Mouse (Mus musculus) left cerebral cortex, postnatal 25 days (tissue): ENCODE measurements around the gene Trabd2b. TPM values are rescaled to one million over a fixed set of nuclear protein-coding genes. Genes with fewer than 3 reads are reported as not detected.
A peak's percentile ranks its signal among the peaks of the same experiment; 100 is the strongest.

Experiments
- DNase-seq, 2 experiments: peaks; one replicate each; pipeline ENCODE4 v3.0.0; 2022; ENCODE audit warnings: low spot score in 2 of 2, mixed read lengths in 1 of 2
- intact Hi-C: fragments of 180-260 bp; cut with DNase I; formaldehyde crosslinking; loops from one replicate; pipeline ENCODE4 v1.15.1; 2025
- total RNA-seq, 2 experiments: library from RNA; stranded (reverse); gene quantifications; 2 replicates each; pipeline ENCODE4 v1.2.3; 2021

The Trabd2b gene
- total RNA-seq, 2 experiments from 2014 or later = 4.3 to 5.2 TPM

- intact Hi-C loops = no loop called here
- peak in 1 of 2 experiments; percentile 24 for DNase-seq
Measured at GRCm38 (mm10) chr4:114477082-114477771, 70.7 kb downstream of the Trabd2b start.

GRCm38 (mm10) chr4:114481518-114481917 lies 75.0 kb downstream of the Trabd2b start:
- intact Hi-C loops = no loop called here
- DNase-seq = no peak

DNA sequence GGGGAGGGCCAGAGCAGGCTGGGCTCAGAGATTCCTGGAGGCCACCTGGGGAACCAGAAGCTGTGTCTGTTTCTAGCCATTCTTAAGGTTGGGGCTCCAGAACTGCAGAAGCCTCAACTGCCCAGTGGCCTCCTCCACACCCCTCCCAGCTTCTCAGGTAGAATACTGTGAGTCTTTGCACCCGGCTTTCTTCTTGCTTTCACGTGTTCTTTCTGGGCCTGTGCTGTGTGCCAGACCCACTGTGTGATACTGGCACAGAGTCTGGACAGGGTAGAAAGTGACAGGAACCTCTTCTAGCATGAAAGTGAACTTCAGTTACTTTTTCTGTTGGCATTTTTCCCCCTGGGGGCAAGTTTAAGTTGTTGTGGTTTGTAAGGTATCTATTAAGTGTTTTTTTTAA lies 77.6 kb downstream of the Trabd2b start:
- no peak for DNase-seq

GRCm38 (mm10) chr4:114485996-114486395 lies 79.5 kb downstream of the Trabd2b start:
- no peak for DNase-seq
- intact Hi-C loops = no loop called here

More for the DNA sequence above, 77.6 kb downstream of the Trabd2b start:
- intact Hi-C loops = no loop called here

- no peak for DNase-seq
- intact Hi-C loops = no loop called here
Measured at GRCm38 (mm10) chr4:114486885-114487531, 80.5 kb downstream of the Trabd2b start.

DNA sequence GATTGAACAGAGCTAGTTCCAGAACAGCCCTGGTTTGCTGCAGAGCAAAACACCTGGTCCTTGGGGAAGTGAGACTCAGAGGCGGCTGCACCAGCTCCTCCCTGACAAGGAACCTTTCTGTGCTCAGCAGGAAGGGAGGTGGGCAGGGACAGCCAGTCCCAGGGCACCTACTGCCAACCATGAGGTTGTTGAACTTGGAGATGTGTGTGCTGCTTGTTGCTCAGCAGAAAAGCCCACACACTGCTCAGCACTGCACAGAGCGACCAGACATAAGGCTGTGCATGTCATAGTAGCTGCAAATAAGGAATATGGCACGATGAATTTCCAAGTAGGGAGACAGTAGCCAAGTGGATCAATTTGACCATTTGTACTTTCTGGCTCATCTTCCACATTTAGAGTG lies 81.2 kb downstream of the Trabd2b start:
- intact Hi-C loops = no loop called here
- peak in 1 of 2 experiments; percentile 45 for DNase-seq

- no peak for DNase-seq
- intact Hi-C loops = no loop called here
Measured at GRCm38 (mm10) chr4:114492157-114492556, 85.6 kb downstream of the Trabd2b start.

- intact Hi-C loops = no loop called here
- no peak for DNase-seq
Measured at GRCm38 (mm10) chr4:114494035-114494434, 87.5 kb downstream of the Trabd2b start.

- no peak for DNase-seq
- intact Hi-C loops = no loop called here
Measured at GRCm38 (mm10) chr4:114495688-114496426, 89.3 kb downstream of the Trabd2b start.

- intact Hi-C loops = no loop called here
Measured at GRCm38 (mm10) chr4:114499650-114500049, 93.1 kb downstream of the Trabd2b start.

GRCm38 (mm10) chr4:114500317-114500716 lies 93.8 kb downstream of the Trabd2b start:
- intact Hi-C loops = no loop called here
- no peak for DNase-seq

More at GRCm38 (mm10) chr4:114499650-114500049, 93.1 kb downstream of the Trabd2b start:
- DNase-seq = no peak

DNA sequence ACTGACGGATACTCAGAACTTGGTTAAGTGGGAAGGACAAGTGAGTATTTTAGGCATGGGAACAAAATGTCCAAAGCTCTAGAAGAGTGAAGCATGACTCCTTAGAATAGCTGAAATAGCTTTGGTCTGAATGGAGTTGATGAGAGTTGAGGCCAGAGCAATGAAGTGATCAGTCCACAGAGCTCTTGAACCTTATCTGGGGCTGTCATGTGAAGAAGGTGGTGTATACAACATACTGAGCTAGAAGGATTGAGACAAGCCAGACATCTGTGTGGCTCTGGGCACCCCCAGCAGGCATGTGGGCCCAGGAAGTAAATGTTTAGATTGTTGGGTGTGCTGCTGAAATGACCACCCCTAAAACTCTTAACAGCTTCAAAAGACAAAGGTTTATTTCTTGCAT lies 94.5 kb downstream of the Trabd2b start:
- intact Hi-C loops = no loop called here
- no peak for DNase-seq

DNA sequence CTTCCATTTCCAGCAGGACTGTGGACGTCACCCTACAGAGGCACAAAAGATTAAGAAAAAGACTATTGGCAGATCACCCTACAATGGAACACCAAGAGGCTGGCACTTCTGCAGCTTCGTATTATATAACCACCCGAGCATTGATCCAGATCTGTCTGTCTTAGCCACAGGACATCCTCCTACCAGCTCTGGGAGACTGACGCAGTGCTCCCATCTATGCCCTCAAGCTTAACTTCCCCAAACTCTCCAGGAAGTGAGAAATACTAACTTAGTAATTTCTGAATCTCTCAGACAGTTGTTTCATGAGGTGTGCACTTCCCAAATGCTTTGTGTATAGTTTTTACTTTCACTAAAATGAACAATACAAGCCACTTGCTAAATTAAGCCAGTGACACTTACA lies 95.1 kb downstream of the Trabd2b start:
- no peak for DNase-seq
- intact Hi-C loops = no loop called here

GRCm38 (mm10) chr4:114504227-114505041 lies 97.9 kb downstream of the Trabd2b start:
- no peak for DNase-seq
- intact Hi-C loops = no loop called here

DNA sequence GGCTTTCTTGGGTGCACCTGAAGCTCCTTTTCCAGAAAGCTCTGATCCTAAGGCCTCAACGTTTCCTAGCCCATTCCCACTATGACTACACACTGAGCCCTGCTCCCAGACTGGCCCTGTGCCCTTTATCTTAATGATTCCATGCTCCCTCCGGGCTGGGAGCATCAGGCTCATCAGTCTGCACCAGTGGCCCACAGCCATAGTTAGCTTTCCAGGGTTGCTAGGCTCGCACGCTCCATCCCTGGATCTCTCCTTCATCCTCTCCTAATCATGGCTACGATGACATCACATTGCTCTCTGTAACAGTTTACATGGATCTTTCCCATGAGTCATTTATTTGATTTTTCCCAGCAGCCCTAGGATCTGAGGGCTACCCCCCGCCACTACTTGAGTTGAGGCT lies 103.1 kb downstream of the Trabd2b start:
- intact Hi-C loops = no loop called here
- DNase-seq = no peak

DNA sequence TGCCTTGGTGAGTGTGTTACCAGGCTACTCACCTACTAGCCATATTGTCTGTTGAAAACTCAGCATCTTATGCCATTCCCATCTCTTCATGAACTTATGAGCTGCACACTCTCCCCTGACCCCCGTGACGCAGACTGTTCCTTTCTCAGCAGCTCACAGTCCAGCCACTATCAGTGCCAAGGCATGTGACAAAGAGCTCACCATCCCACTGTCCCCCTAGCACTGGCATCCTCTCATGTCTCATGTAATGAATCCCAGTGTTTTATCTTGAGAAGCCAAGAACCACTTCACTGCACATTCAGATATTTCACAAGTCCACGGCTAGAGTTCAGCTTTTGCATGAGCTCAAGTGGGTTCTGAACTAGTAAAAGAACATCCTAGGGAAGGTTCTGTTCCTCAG lies 105.1 kb downstream of the Trabd2b start:
- intact Hi-C loops = no loop called here
- no peak for DNase-seq

GRCm38 (mm10) chr4:114513149-114513548 lies 106.6 kb downstream of the Trabd2b start:
- DNase-seq = peak in 1 of 2 experiments; percentile 76
- intact Hi-C loops = no loop called here

- intact Hi-C loops = loop anchor here (2.0 to 5.0 kb wide), 2 partner anchors 55 to 122 kb away; no protein-coding TSS in a partner anchor
- DNase-seq = peak; percentile 21 to 36
Measured at GRCm38 (mm10) chr4:114515330-114515771, 108.8 kb downstream of the Trabd2b start.

DNA sequence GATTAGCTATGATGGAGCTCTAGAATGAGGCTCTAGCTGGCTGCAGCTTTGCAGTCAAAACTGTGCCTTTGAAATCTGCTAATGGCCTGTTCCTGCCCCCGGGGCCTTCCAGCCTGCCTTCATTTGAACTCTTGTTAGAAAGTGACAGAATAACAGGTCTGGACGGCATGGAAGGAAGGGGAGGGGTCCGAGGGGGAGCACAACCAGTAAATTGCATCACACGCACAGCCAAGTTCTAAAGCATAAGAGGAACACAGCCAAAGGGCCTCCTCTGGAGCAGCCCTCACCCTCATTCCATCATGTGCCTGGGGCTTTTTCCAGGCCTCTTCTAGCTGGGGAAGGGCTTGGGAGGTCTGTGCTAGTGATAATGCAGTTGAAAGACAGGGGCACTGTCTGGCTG lies 110.1 kb downstream of the Trabd2b start:
- intact Hi-C loops = loop anchor here (5.0 kb wide), 1 partner anchor 121 kb away; no protein-coding TSS in a partner anchor
- no peak for DNase-seq
